Mouse (Mus musculus): ENCODE measurements around the gene Fos.

- TF ChIP-seq CTCF (IDR thresholded peaks at IDR 0.05; ENCODE audit: low read depth, low read length): no peak
- TF ChIP-seq POLR2A (IDR thresholded peaks at IDR 0.05; ENCODE audit: borderline replicate concordance, low read depth, low read length): no peak
Measured at GRCm38 (mm10) chr12:85521673-85522072, 48.0 kb downstream of the Fos start.

Measured in bone marrow macrophage, adult 2 months (primary cell).